Mouse (Mus musculus) heart, postnatal 36 days (tissue): ENCODE data around the gene Rd3. TPM values are rescaled to one million over a fixed set of nuclear protein-coding genes. Genes with fewer than 3 reads are reported as not detected.

Source experiments
- DNase-seq, 2 experiments: peaks; one replicate each; pipeline ENCODE4 v3.0.0; 2021 to 2022
- intact Hi-C: fragments of 180-260 bp; cut with DNase I; formaldehyde crosslinking; loops from one replicate; pipeline ENCODE4 v1.15.1; 2025
- total RNA-seq, 2 experiments: library from RNA; stranded (reverse); gene quantifications; 2 replicates each; pipeline ENCODE4 v1.2.3; 2021

Gene Rd3
- under 1 TPM; 0.16 to 0.53 TPM for total RNA-seq

DNA sequence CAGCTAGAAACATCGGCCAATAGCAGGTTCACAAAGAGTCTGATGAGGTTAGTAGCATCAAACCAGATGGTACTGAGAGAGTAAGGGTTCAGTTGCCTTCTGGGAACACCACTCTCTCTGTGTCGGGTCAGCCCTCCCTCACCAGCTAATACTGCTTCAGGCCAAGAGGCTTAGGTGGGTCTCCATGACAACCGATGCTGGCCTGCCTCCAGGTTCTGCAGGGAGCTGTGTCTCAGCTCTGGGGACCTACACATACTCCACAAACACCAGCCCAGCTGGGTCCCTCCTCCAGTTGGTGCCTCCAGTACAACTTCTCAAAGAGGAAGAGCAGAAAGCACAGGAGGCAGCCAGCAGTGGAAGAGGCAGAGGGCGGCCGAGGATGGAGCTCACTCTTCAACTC, at the start of gene Rd3:
Rd3 (plus strand) TSS at position 184 of the 400 bp plus-strand sequence.
- intact Hi-C loops, result no loop called here
- no peak for DNase-seq

DNA sequence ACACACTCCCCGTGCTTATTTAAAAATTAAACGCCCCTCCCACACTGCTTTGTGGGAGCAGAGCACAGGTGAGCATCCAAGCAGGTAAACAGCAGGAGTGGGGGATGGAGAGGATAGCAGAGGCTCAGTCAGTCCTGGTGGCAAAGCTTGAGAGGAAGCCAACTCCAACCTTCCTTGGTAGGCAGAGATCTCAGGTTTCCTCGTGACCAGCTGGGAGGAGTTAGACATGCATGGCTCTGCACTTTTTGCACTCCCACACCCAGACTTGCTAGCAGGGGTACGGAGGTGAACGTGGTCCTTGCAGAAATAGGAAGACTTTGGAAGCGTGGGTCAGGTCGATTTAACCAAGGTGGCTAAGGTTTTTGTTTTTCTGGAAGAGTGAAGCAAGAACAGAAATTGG, 48.8 kb upstream of the Rd3 start:
- intact Hi-C loops, result loop anchor here (1.0 kb wide), 1 partner anchor 17 kb away; no protein-coding TSS in a partner anchor
- no peak for DNase-seq

DNA sequence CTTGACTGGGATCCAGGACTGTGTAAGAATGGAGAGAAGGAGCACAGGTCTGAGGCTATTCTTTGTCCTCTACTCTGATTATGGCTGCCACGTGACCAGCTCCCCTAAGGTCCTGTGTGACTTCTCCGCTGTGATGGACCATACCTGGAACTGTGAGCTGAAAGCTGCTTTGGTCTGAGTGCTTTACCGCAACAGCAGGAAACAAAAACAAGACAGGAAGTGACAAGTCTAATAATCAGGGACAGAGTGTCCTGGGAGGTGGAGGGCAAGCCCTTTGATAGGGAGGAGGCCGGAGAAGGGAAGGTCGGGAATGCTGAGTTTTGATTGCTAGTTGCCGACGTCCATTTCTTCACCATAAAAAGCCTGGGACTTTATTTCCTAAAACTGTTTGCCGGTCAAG, 48.1 kb upstream of the Rd3 start:
- intact Hi-C loops, result no loop called here
- no peak for DNase-seq

DNA sequence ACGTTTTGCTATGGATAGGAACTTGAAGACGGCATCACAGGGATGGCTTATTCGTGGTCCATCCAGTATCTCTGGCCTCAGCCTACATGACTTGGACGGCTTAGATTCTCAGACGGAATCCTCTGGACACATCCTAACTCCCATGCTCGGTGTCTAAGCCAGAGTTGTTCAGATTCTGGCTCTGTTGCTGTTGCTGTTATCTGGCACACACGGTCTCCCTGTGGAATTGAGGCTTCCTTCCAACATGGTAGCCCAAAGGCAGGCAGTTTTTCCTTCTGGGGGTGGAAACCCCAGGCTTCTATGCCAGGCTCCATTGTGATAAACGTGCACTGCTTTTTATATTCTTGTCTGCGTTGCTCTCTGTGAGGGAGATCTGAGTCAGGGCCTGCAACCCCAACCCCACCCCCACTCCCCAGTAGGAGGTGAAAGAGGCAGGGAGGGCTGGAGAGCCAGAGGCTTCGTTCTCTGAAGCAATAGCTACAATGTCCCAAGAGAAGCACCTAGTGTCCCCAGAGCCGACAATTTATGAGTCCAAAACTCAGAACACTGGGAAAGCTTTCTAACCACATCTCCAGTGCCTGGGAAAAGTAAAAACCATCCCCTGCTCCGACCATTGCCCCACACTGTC, 47.2 kb upstream of the Rd3 start:
- intact Hi-C loops, result no loop called here
- DNase-seq, result no peak

DNA sequence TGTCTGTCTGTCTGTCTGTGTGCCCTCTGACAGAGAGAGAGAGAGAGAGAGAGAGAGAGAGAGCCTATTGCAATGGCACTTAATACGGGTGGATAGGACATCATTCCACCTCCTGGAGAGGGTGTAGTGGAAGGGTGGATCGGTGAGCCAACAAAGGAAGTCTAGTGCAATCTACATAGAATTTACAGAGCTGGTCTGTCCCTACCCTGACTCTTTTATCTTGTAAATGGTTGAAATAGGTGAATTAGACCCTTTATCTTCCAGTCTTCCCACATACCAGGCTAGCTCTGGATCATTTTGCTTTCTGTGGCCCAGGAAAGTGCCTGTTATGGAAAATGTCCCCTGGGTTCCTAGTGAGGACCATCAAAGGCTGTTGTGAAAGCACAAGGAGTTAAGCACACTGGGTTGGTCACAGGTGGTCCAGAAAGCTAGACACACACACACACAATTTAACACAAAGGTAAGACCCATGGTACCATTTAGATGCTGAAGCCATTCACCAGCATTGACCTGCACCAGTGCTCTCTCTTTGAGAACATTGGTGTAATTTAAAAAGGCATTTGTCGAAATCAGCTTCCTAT, 46.6 kb upstream of the Rd3 start:
- intact Hi-C loops, result no loop called here
- DNase-seq, result no peak

DNA sequence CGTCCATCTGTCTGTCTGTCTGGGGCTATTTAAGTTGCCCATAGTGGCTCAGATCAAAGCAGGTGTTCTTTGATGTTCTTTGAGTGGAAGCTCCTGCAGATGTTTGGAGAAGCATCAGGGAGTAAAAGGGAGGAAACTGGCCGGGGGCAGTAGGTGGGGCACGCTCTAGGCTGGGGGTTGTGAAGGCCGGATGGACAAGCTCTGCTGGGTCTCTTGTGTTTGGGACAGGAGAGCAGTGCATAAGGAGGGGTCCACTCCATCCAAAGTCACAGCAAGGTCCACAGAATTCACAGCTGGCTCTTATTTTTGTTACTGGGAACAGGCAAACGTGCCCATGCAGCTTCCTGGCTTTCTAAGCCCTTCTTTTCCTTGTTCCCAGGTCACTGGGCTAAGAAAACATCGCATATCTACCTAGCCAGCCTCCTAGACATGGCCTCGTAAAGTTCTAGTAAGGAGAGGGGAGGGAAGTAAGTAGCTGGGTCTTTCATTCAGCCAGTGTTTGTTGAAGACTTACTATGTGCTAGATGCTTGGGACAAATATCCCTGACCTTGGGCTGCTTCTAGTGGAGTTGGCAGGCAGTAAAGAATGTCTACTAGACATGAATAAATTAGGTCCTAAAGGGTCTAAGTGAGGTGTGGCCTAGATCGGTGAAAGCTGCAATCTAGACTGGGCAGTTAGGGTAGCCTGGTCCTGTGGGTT, 44.7 kb upstream of the Rd3 start:
- no peak for DNase-seq
- intact Hi-C loops, result no loop called here

DNA sequence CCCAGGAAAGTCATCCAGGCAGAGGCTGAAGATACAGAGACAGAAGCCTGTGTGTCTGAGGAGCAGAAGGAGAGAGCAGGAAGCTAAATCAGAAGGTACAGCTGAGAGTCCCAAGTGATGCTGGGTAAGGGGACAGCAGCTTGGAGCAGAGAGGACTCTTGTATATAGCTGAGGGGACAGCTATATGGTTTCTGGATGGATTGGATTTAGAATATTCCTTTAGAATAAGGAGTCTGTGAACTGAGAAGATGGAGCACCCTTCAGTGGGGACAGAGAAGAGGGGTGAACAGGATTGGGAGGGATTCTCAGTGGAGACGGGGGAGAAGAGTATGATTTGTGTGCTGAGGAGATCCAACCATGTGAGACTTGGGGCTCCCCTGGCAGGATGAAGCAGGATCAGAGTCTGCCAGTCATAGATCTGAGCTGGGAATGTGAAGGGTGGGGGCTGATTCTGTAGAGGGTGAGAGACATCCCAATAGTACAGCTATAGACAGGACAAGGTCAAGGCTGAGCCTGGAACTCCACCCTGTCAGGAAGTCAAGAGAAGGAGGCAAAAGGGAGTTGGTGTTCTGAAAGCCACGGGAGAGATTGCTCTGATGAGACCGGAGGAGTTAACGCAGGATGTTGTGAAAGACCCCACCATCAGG, 44.1 kb upstream of the Rd3 start:
- intact Hi-C loops, result no loop called here

DNA sequence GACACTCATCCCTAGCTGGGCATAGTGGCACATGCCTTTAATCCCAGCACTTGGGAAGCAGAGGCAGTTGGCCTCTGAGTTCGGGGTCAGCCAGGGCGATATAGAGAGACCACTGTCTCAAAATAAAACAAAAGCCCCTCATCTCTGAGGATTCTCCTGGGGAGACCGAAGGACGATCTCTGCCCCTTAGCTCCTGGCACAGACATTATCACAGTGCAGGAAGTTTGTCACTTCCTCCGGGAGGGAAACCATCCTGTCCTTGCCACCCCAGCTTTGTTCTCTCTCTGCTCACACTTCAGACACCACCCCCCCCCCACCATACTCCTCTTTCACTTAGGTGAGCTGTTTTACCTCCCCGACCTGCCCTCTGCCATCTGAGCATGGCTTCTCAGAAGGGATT, 33.5 kb upstream of the Rd3 start:
- intact Hi-C loops, result no loop called here
- DNase-seq, result no peak

More for the DNA sequence above, 44.1 kb upstream of the Rd3 start:
- DNase-seq, result no peak

DNA sequence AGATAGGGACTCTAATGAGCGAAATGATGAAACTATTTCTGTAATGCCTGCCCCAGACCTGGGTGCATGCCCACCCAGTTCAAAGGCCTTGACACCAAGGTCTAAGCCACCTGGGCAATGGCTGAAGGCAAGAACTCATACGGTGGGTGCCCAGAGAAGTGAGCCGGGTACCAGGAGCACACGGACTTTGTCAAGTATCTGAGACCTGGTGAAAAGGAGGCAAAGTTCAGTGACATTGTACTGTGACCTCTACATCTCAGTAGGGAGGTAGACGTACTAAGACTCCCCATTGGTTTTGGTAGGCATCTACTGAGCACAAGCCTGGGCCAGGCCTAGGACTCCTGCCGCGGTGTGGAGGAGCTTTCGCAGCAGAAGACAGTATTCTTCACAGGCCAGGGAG, 31.8 kb upstream of the Rd3 start:
- intact Hi-C loops, result loop anchor here (1.0 kb wide), 1 partner anchor 17 kb away; no protein-coding TSS in a partner anchor
- DNase-seq, result no peak

DNA sequence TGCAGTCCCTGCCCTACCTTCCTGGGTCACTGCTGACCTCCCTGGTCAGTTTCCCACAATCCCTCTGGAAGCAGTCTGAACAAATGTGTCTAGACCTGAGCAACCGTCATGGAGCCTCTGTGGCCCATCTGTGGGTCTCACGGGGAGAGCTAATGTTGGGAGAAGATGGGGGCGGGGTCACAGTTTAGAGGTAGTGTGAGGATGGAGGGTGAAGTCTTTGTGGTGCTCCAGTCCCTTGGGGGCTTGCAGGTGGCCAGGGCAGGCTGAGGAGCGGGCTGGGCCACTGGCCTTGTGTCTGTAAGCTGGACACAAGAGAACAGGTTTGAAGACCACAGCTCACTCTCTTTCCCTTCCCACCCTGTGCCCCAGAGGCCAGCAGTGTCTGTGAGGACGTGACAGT, 31.4 kb upstream of the Rd3 start:
- intact Hi-C loops, result loop anchor here (1.0 kb wide), 1 partner anchor 17 kb away; no protein-coding TSS in a partner anchor
- no peak for DNase-seq

DNA sequence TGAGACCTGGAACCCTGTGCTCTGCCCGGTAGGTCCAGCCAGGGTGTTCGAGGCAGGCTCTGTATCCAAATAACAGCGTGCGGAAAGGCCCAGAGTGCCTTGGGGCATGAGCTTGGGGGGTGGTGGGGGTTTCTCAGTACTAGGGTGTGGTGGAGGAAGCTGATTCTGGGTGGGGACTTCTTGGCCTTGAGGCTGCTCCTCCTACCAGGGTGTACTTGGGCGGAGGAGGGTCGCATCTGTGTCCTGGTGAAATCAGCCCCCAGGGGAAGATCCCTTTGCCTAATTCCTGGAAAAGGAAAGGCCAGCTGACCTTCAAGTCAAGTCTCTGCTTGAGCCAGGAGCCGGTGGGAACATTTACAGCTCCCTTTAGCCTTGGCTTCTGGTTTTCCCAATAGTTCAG, 30.9 kb upstream of the Rd3 start:
- DNase-seq, result peak in 1 of 2 experiments; percentile 43
- intact Hi-C loops, result no loop called here

DNA sequence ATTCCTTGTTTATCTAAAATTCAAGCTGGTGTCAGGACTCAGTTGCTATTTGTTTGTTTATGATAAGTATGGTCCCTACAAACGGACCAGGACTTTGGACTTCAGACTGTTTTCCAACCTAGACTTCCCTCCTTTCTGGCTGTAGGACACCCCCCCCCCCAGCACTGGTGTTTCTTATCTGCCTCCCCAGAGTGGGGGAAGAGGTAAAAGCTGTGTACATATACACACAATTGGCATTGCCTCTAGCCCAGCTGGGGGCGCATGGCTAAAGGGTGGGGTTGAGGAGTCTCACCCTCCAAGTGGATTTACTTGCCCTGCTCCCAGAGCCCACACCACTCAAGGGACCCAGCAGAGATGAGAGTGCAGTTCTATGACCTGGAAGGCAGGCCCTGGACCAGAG, 30.3 kb upstream of the Rd3 start:
- intact Hi-C loops, result no loop called here
- DNase-seq, result no peak

DNA sequence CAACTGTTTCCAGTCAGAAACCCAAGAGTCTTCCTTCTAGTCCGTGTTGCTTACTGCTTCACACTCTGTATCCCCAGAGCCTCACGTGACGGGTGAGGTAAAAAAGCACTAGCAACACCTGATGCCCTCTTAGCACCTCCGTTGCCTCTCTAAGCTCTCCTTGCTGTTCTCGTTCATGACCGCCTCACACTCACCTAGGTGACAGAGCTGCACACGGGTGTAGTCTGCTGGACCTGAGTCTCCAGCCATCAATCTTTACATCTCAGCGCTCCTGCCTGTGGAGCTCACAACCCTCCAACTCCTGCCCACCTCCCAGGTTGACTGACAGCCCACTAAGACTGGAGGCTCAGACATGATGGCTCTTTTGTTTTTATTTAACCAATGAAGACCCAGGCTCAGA, 29.4 kb upstream of the Rd3 start:
- intact Hi-C loops, result no loop called here
- DNase-seq, result no peak

DNA sequence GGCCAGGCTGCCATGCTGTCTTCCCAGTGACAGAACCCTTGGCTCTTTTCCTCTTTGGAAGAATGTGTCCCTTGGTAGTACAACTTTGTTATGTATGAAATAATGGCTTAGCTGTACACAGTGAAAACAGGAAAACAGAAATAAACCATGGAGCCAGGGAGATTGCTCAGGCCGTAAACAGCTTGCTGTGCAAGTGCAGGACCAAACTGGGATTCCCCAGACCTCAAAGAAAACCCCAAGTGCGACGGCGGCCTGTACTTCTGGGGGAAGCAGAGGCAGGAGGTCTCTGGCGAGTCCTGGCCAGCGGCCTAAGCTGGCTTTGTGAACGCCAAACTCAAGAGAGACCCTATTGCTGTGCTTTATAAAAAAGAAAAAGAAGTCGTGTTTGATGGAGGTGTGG, 28.6 kb upstream of the Rd3 start:
- intact Hi-C loops, result no loop called here
- DNase-seq, result no peak

DNA sequence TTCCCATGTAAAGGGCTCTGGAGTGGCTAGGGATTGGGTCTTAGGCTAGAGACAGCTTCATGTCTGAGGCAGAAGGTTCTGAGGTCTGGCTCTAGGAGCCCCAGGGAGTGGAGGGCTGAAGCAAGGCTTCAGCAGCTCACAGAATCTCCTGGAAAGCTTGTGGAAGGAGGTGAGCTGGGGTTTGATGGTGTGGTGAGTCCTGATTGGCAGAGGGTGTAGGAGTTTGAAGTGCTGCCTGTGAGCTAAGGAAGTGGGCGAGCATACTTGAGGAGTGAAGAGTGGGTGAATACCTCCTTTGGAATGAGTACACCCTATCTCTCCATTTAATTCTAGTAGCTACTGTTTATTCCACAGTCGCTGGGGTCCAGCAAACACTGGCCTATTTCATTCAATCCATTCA, 26.6 kb upstream of the Rd3 start:
- intact Hi-C loops, result no loop called here
- no peak for DNase-seq

DNA sequence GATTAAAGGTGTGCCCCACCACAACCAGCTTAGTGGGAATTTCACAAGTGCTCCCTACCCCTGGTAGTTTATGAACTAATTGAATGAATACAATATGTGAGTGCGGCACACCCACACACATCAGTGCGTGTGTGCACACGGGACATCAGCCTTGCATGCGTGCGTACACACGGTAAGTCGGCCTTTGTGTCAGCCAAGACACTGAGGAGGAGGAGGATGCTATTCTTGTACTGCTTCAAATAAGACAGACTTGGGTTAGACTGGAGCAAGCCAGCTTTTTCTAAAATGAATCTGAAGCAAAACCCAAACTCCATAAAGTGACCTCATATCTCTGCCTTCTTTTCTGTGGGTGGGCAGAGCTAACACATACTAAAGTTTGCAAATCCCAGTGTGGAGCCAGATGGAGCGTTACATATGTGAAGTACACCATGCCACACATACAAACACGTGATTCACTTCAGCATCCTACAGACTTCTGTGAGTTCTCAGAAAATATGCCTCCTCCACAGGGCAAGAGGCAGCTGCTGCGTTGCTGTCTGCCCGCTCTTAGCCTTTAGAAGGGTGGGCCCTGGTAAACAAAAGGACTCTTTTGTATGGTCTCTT, 24.3 kb upstream of the Rd3 start:
- intact Hi-C loops, result no loop called here
- no peak for DNase-seq

DNA sequence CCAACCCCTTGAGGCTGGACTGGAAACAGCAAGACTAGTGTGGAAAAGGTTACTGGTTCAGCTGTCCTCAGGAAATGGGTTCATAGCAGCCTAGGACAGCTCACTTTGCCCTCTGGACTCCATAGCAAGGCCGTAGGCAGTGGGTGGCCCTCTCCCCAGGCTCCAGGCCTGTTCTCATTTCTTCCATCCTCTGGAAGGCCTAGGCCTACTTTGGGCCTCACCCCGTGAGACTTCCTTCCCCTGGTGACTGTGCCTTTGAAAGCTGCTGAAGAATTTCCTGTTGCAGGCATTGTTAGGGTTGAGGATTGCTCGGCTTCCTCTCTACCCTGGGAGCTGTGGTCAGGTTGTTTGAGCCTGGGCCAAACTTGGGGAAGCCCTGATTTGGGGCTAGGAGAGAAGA, 22.1 kb upstream of the Rd3 start:
- intact Hi-C loops, result no loop called here
- DNase-seq, result peak; percentile 50 to 58

DNA sequence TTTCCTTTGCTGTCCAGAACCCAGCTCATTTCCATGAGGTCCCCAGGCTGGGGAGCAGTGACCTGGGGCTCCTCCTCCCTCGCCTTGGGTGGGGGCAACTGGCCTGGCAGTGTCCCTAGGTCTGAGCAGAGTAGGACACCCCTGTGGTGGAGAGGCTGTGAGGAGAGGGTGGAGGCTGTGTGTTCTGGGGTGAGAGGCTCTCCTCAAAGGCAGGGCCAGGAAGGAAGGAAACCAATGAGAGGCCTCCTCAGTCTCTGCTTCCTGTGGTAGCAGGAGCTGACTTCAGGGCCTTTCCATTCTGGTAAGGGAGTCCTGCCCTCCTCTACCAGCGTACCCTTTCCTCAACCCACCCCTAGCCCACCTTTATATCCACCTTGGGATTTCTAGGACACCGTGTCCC, 20.9 kb upstream of the Rd3 start:
- intact Hi-C loops, result loop anchor here (2.0 kb wide), 1 partner anchor 49 kb away; the partner anchor contains the start of gene Slc30a1
- DNase-seq, result peak; percentile 40 to 59

DNA sequence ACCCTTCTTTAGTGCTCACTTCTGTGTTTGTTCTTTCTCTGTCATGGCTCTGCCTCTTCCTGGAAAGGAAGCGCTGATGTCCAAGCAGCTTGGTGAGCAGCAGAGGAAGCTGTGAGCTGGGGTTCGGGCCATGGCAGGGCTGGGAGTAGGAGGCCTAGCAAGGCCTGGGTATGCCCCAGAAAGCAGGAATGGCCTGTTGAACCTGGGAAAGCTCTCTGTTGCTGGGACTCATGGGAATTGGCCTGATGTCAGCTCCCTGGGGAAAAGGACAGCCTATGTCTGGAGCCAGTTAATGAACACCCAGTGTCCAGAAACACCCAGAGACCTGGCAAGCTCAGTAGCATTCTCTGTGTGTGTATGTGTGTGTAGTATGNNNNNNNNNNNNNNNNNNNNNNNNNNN, 20.3 kb upstream of the Rd3 start:
- intact Hi-C loops, result loop anchor here (2.0 kb wide), 1 partner anchor 50 kb away; the partner anchor contains the start of gene Slc30a1
- DNase-seq, result peak; percentile 41 to 48

DNA sequence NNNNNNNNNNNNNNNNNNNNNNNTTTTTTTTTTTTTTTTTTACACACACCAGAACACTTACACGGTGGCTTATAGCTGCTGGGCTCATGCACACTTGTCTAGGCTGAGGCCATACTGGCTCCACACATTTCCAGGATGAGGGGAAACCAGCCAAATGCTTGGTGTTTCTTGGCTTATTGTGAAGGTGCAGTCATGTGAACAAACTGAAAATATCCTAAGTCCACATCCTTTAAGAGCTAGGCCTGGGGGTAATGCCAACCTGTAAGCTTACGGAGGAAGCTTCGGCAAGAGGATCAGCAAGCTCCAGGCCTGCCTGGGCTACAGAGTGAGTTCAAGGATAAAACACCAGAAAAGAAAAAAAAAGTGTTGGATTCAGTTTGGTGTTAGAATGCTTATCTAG, 19.8 kb upstream of the Rd3 start:
- peak in 1 of 2 experiments; percentile 34 for DNase-seq
- intact Hi-C loops, result loop anchor here (2.0 kb wide), 1 partner anchor 51 kb away; the partner anchor contains the start of gene Slc30a1

DNA sequence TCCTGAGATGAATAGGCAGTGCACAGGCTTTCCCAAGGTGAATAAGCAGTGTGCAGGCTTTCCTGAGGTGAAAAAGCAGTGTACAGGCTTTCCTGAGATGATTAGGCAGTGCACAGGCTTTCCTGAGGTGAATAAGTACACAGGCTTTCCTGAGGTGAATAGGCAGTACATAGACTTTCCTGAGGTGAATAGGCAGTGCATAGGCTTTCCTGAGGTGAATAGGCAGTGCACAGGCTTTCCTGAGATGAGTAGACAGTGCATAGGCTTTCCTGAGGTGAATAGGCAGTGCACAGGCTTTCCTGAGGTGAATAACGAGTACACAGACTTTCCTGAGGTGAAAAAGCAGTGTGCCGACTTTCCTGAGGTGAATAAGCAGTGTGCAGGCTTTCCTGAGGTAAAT, 16.2 kb upstream of the Rd3 start:
- intact Hi-C loops, result no loop called here
- no peak for DNase-seq
